Mouse (Mus musculus): ENCODE results near the gene Pkm. TPM values are rescaled to one million over a fixed set of nuclear protein-coding genes. Genes with fewer than 3 reads are reported as not detected.

The Pkm gene
- total and polyA plus RNA-seq, 3 experiments: 71.6 to 2,746 (median 710) TPM

DNA sequence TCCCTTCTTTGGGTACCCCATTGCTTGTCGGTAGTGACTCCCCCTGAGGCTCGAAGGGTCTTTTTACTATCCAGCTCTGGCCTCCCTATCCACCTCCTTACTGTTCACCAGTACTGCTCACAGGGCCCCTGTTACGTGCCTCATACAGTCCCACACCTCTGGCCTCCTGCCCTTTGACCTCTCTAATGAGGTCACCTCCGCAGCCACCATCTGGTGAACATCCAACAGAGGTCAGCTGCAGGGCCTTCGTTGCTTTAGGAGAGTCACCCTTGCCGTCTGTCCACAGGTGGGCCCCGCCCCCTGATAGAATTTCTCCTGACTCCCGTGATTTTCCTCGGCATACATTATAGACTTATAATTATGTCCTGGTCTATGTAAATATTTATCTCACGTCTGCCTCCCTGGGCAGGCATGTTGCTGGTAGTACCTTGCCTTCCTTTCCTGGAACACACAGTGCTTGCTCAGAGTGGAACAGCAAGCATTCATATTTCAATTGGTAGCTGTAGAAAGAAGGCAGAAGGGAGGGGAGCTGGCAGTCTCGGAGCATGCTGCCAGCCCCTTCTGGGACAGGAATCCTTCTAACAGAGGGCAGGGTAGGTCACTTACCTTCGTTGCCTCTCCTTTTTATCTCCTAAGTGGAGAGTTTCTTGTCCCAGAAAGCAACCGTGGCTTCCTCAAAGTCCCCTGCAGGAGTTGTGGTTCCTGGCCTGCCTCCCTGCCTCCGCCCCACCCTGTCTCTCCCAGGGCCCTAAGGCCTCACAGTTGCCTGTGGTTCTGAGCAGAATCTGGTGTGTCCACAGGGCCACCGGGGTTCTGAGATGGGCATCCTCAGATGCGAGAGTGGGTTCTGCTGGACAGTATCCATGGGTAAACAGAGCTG is 38.6 kb downstream of the Pkm start:
- no peak overlapping the region for H3K4me3 ChIP-seq (ENCODE audit: control insufficient read depth in 1 of 2, insufficient read depth in 1 of 2, low read depth in 2 of 2, low read length in 2 of 2)
- no peaks in the 10 kb centered on the region for H3K36me3 ChIP-seq (ENCODE audit: control insufficient read depth in 1 of 2, insufficient read depth in 2 of 2, low read length in 2 of 2)
- H3K9me3 ChIP-seq (replicated peaks; ENCODE audit: insufficient read depth, low read length): no peaks in the 10 kb centered on the region
- no peak for DNase-seq (ENCODE audit: low read depth, low spot score)
- H3K4me1 ChIP-seq (ENCODE audit: control insufficient read depth in 1 of 2, insufficient read depth in 2 of 2, low read length in 2 of 2): no peaks in the 10 kb centered on the region
- peaks cover 0 to 3% of the 10 kb centered on the region in 2 experiments for H3K27me3 ChIP-seq (ENCODE audit: control insufficient read depth in 1 of 2, insufficient read depth in 2 of 2, low read length in 2 of 2)
- no peak overlapping the region for H3K9ac ChIP-seq (ENCODE audit: control insufficient read depth, low read depth, low read length, poor library complexity, severe bottlenecking)
- no peaks in the 10 kb centered on the region for H3K79me2 ChIP-seq (ENCODE audit: control insufficient read depth, insufficient read depth, low read length, poor library complexity)
- no peak overlapping the region for H3K27ac ChIP-seq (ENCODE audit: control insufficient read depth, low read depth, low read length)
- no peak for TF ChIP-seq SMC3 (IDR thresholded peaks at IDR 0.05; ENCODE audit: low read depth, low read length)
- TF ChIP-seq MYB (IDR thresholded peaks at IDR 0.05; ENCODE audit: low read depth, low read length): no peak
- no peak for TF ChIP-seq CHD1 (IDR thresholded peaks at IDR 0.05; ENCODE audit: low read depth, low read length)
- TF ChIP-seq CHD2 (IDR thresholded peaks at IDR 0.05; ENCODE audit: low read length): no peak
- no peak for TF ChIP-seq HCFC1 (IDR thresholded peaks at IDR 0.05; ENCODE audit: low read depth, low read length)
- TF ChIP-seq EP300 (IDR thresholded peaks at IDR 0.05; ENCODE audit: low read depth in 1 of 2, low read length in 2 of 2): no peak
- TF ChIP-seq ZNF384 (IDR thresholded peaks at IDR 0.05; ENCODE audit: low read depth, low read length): no peak
- TF ChIP-seq MXI1 (IDR thresholded peaks at IDR 0.05; ENCODE audit: low read depth, low read length): no peak

DNA sequence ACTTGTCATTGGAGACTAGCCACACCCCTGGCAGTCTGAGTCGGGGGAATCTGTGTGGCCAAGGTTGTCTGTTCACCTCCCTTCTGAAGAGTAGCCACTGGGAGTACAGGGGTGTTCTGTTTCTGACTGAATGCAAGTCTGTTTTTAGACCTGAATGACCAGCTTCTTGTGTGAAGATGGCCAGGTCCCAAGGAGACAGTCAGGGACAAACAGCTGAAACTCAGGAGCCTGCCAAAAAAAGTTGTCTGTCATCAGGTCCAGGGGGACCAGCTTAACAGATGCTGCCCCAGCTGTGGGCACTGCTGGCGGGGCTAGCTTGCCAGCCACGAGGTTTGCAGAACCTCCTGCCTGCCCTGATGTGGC is 39.3 kb downstream of the Pkm start:
- Histone ChIP-seq H3K27ac (ENCODE audit: control insufficient read depth, low read depth, low read length) (no peak overlapping the region), H3K9me3 (replicated peaks; ENCODE audit: insufficient read depth, low read length) (no peaks in the 10 kb centered on the region), H3K4me1 (ENCODE audit: control insufficient read depth in 1 of 2, insufficient read depth in 2 of 2, low read length in 2 of 2) (no peaks in the 10 kb centered on the region), H3K9ac (ENCODE audit: control insufficient read depth, low read depth, low read length, poor library complexity, severe bottlenecking) (no peak overlapping the region), H3K36me3 (ENCODE audit: control insufficient read depth in 1 of 2, insufficient read depth in 2 of 2, low read length in 2 of 2) (no peaks in the 10 kb centered on the region), H3K4me3 (ENCODE audit: control insufficient read depth in 1 of 2, insufficient read depth in 1 of 2, low read depth in 2 of 2, low read length in 2 of 2) (no peak overlapping the region), H3K27me3 (ENCODE audit: control insufficient read depth in 1 of 2, insufficient read depth in 2 of 2, low read length in 2 of 2) (peaks cover 0 to 3% of the 10 kb centered on the region in 2 experiments), H3K79me2 (ENCODE audit: control insufficient read depth, insufficient read depth, low read length, poor library complexity) (no peaks in the 10 kb centered on the region)
- no peak for DNase-seq (ENCODE audit: low read depth, low spot score)
- no peak for TF ChIP-seq RAD21 (IDR thresholded peaks at IDR 0.05; ENCODE audit: low read depth, low read length)
- no peak for TF ChIP-seq ZC3H11A (IDR thresholded peaks at IDR 0.05; ENCODE audit: low read depth, low read length)
- no peak for TF ChIP-seq ZMIZ1 (IDR thresholded peaks at IDR 0.05; ENCODE audit: low read depth, low read length)
- TF ChIP-seq E2F4 (IDR thresholded peaks at IDR 0.05; ENCODE audit: borderline replicate concordance, low read depth, low read length): no peak
- no peak for TF ChIP-seq USF1 (IDR thresholded peaks at IDR 0.05; ENCODE audit: low read depth, low read length)
- no peak for TF ChIP-seq TBP (IDR thresholded peaks at IDR 0.05; ENCODE audit: low read depth, low read length)
- no peak for TF ChIP-seq ELF1 (IDR thresholded peaks at IDR 0.05; ENCODE audit: low read depth, low read length)
- TF ChIP-seq POLR2AphosphoS5 (IDR thresholded peaks at IDR 0.05; ENCODE audit: borderline replicate concordance, low read depth, low read length): no peak
- no peak for TF ChIP-seq KAT2A (conservative IDR thresholded peaks at IDR 0.05; ENCODE audit: low read depth, low read length)
- no peak for TF ChIP-seq EP300 (IDR thresholded peaks at IDR 0.05; ENCODE audit: low read depth in 1 of 2, low read length in 2 of 2)

Data from MEL (cell line).